Mouse (Mus musculus): Measurements from ENCODE around the gene Itsn1. TPM values are rescaled to one million over a fixed set of nuclear protein-coding genes. Genes with fewer than 3 reads are reported as not detected.

Gene Itsn1
- total RNA-seq, 4 experiments from 2014 or later = 43.3 to 68.5 (median 55.7) TPM

- DNase-seq = no peak
Observed at GRCm38 (mm10) chr16:91954766-91955165, 225.7 kb downstream of the Itsn1 start.

- peak; percentile 78 for DNase-seq
Observed at GRCm38 (mm10) chr16:91962204-91962893, 233.3 kb downstream of the Itsn1 start.

GRCm38 (mm10) chr16:91962894-91963555, 233.9 kb downstream of the Itsn1 start:
- no peak for DNase-seq

DNA sequence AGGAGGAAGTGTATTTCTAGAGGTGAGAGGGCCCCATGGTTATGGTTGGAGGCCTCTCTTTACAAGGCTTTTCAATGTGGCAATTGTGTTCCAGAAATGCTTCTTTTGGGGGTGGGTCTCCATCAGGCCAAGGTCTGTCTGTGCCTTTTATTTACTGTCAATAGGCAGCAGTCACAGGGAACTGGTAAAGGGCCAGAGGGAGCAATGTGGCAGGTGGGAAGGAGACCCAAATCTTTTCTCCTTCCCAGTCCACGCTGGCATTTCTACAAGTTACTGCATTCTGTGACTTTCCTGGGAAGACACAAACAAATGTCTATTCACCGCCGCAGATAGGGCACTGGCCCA, 234.4 kb downstream of the Itsn1 start:
- DNase-seq = no peak

DNA sequence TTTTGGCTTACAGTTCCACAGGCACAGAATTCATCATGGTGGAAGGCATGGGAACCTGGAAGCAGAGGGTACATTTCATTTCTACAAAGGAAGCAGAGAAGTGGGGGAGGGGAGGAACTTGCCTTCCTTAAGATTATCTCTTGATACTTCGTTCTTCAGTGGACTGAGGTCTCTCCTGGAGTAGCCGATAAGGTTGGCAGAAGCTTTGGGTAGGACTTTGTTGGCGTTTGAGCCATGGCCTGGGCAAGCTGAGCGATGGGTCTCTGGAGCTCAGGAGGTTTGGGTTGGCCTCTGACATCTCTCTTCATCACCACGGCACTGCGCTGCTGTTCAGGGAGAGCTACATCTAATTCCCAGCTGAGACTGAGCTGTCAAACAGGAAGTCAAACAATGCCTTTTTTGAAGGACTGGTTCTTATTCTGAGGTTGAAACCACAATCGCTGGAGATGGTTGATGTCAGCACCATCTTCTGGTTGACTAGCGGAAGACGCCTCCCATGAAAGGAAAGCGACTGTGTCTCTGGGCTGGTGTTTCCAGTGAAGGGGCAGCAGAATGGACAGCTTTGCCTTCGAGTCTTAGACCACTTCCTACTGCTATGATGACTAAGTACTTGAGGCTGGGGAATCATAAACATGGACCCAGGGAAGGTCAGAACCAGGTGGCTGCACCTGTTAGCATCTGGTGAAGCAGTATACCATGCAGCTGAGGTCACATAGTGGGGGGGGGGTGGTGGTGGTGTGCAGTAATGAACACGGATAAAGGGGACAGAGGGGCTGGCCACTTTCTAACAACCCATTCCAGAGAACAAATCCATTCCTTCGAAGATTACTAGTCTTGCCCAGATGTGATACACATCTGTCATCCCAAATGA, 235.5 kb downstream of the Itsn1 start:
- DNase-seq = no peak

DNA sequence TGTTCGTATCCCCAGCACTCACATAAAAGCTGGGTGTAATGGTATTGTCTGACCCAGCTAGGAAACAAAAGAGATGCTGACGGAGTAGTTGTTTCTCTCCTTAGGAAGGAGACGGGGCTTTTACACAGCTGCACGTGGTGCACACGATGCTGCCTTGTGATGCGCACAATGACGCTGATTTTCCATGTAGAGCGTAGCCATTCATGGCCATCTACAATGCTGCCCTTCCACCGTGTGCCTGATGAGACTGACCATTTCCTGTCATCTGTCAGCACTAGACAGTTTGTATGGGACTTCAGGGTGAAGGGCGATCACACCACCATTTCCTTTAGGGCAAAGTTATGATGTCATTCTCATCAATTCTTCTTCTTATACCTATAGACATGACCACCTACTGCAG, 239.6 kb downstream of the Itsn1 start:
- DNase-seq = no peak

DNA sequence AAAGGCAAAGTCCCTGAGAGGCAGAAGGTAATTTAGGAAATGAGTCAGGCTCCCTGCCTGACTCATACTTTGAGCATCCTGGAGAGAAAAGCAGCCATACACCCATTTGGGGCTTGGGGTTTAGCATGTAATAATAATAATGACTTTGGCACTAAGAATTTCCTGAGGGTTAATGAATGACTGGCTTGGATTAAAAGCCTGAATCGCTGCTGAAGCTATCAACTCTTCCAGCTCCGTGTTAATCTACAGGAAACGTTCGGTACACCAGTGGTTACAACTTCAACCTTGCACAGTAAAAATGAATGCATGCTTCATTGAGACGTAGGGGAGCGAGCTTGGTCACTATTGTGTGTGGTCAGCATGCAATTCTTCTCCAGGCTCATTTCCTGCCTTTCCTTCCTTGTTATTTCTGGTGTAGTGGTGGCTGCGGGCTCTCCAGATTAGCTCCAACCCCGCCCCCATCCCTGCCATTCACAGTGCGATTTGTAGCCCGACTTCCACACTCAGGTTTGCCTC, 240.5 kb downstream of the Itsn1 start:
- no peak for DNase-seq

Small RNAs within 50 kb of the gene (microRNA-seq; reads per million reads assigned to microRNA genes)
- 0 reads per million in 2 experiments for gene Gm27773

Other genes starting within 250 kb of the Itsn1 start
- 10 to 100 TPM; 53.4 to 86.0 (median 68.6) TPM for gene Ifnar1, start 244.0 kb upstream of the Itsn1 start, total RNA-seq (2022)
- gene Ifngr2, start 182.2 kb upstream of the Itsn1 start, total RNA-seq (2022) = 10 to 100 TPM; 21.8 to 35.9 (median 29.7) TPM
- gene Tmem50b, start 131.5 kb upstream of the Itsn1 start, total RNA-seq (2022) = 10 to 100 TPM; 46.4 to 63.8 (median 60.6) TPM
- 10 to 100 TPM; 13.3 to 17.8 (median 14.2) TPM for gene Dnajc28, start 110.3 kb upstream of the Itsn1 start, total RNA-seq (2022)
- 100 to 1,000 TPM; 112 to 153 (median 129) TPM for gene Gart, start 82.3 kb upstream of the Itsn1 start, total RNA-seq (2022)
- gene Son, start 81.8 kb upstream of the Itsn1 start, total RNA-seq (2022) = 100 to 1,000 TPM; 235 to 405 (median 309) TPM
- 10 to 100 TPM in 1 of 4 experiments, 1 to 10 TPM in 3; 4.0 to 13.1 (median 7.2) TPM for gene Donson, start 40.5 kb upstream of the Itsn1 start, total RNA-seq (2022)
- gene Cryzl1, start 306 bp upstream of the Itsn1 start, total RNA-seq (2022) = 10 to 100 TPM; 49.9 to 75.8 (median 63.0) TPM

Data from adrenal gland, adult 8-10 months (tissue).